Mouse (Mus musculus) olfactory bulb, adult 2 months (tissue): ENCODE measurements around the gene Numbl.

Experiments used
- CTCF ChIP-seq: fragments of 200-500 bp; IDR thresholded peaks from 2 replicates; pipeline ENCODE4 v1.5.1; 2012; ENCODE audit warnings: low read depth, mild to moderate bottlenecking, low read length, moderate library complexity; ENCODE audit not compliant: insufficient read depth
- POLR2A ChIP-seq: fragments of 200-500 bp; IDR thresholded peaks from 2 replicates; pipeline ENCODE4 v1.6.1; 2012; ENCODE audit warnings: mild to moderate bottlenecking, low read depth, low read length, moderate library complexity; ENCODE audit not compliant: insufficient read depth

- TF ChIP-seq CTCF (no peak), POLR2A (no peak)
Measured at GRCm38 (mm10) chr7:27331541-27331851, 73.3 kb downstream of the Numbl start.
